ENCODE assay signal across 27 mouse cellular contexts in genomic region chr14:103072731-103073130, GRCm38 (mm10). TPM values are rescaled to one million over a fixed set of nuclear protein-coding genes. Genes with fewer than 3 reads are reported as not detected.
DNase-seq lines count a peak whose midpoint lies in the region; ATAC-seq and TF ChIP-seq lines count a peak whose summit lies in the region.
"Had no signal": no experiment of that assay in that cellular context is flagged by ENCODE, and none has a peak within 500 bp of the region (broad histone marks: within the 10 kb centered on the region; RNA-seq: fewer than 3 reads in every experiment).

No protein-coding gene starts in this region.

- H3K4me1 ChIP-seq in lung, postnatal 0 days (ENCODE audit: insufficient read depth, low read depth, low read length): 0 out of 2 replicates have a peak, but pooled peaks cover 7% of the 10 kb centered on the region
- peaks cover 3% of the 10 kb centered on the region for H3K4me1 ChIP-seq in lung, adult 2 months (ENCODE audit: control insufficient read depth, insufficient read depth, low read length)
- peaks cover 6% of the 10 kb centered on the region; the same call in 1 of the 2 replicates for H3K4me1 ChIP-seq in midbrain, embryonic 11.5 days (ENCODE audit: control insufficient read depth, insufficient read depth, low read length)
- peaks cover 12% of the 10 kb centered on the region for H3K4me1 ChIP-seq in midbrain, embryonic 15.5 days

- DNase-seq in cerebellum, adult 9-10 months: peak; percentile 28
- DNase-seq in cerebellum, adult 18-20 months: no peak
- peak; percentile 74 for DNase-seq in lung, postnatal 0 days (ENCODE audit: low spot score)
- DNase-seq in lung, adult 2 months: no peak
- DNase-seq in midbrain, embryonic 11.5 days (ENCODE audit: low spot score, missing footprints): peak; percentile 33
- DNase-seq: adrenal gland, adult 8-10 months; adrenal gland, postnatal 25 days; cerebellum, adult 11-12 months; cerebellum, adult 9-11 months; cerebellum, postnatal 25 days; forebrain, postnatal 0 days; gastrocnemius, adult 2 months; gastrocnemius, postnatal 14 days; heart, adult 18-20 months; heart, postnatal 10 days; heart, postnatal 36 days had no signal

- H3K4me3 ChIP-seq in lung, postnatal 0 days (ENCODE audit: low read depth, low read length): no peak overlapping the region
- H3K4me3 ChIP-seq in lung, adult 2 months (replicated peaks; ENCODE audit: extremely low read depth, low read depth, low read length): no peak overlapping the region
- H3K4me3 ChIP-seq in midbrain, embryonic 11.5 days (ENCODE audit: low read depth, low read length): no peak overlapping the region
- H3K4me3 ChIP-seq in midbrain, embryonic 15.5 days: no peak overlapping the region
- H3K4me3 ChIP-seq: embryonic facial prominence, embryonic 12.5 days; embryonic facial prominence, embryonic 15.5 days; gastrocnemius, adult 2 months; heart, embryonic 12.5 days; heart, embryonic 15.5 days had no signal

- no peak overlapping the region for H3K4me2 ChIP-seq in lung, postnatal 0 days (replicated peaks; ENCODE audit: low read depth, low read length)
- no peak overlapping the region for H3K4me2 ChIP-seq in midbrain, embryonic 11.5 days
- H3K4me2 ChIP-seq in midbrain, embryonic 15.5 days: no peak overlapping the region
- H3K4me2 ChIP-seq: embryonic facial prominence, embryonic 12.5 days; embryonic facial prominence, embryonic 15.5 days; heart, embryonic 12.5 days; heart, embryonic 15.5 days; hindbrain, embryonic 14.5 days had no signal

- peaks cover 8% of the 10 kb centered on the region; the same call in 1 of the 2 replicates for H3K36me3 ChIP-seq in lung, postnatal 0 days (ENCODE audit: insufficient read depth, low read length)
- H3K36me3 ChIP-seq in midbrain, embryonic 11.5 days (ENCODE audit: control insufficient read depth, insufficient read depth, low read length): 0 out of 2 replicates have a peak, but pooled peaks cover 2% of the 10 kb centered on the region
- H3K36me3 ChIP-seq in midbrain, embryonic 15.5 days (replicated peaks): no peaks in the 10 kb centered on the region

- no peak for TF ChIP-seq POLR2A in lung, adult 2 months (IDR thresholded peaks at IDR 0.05; ENCODE audit: borderline replicate concordance, extremely low read depth, low read depth, low read length)

- WGBS in lung, postnatal 0 days: 69% methylated on average over 4 of the region's 4 CpGs
- WGBS in lung, adult 2 months: 67% methylated on average over 4 of the region's 4 CpGs
- 92% methylated on average over 4 of the region's 4 CpGs for WGBS in midbrain, embryonic 11.5 days
- WGBS in midbrain, embryonic 15.5 days: 91% methylated on average over 4 of the region's 4 CpGs

- H3K27me3 ChIP-seq in lung, postnatal 0 days (replicated peaks; ENCODE audit: insufficient read depth, low read length): no peaks in the 10 kb centered on the region
- H3K27me3 ChIP-seq in midbrain, embryonic 11.5 days (ENCODE audit: control insufficient read depth, insufficient read depth, low read length): no peaks in the 10 kb centered on the region
- H3K27me3 ChIP-seq in midbrain, embryonic 15.5 days (replicated peaks): no peaks in the 10 kb centered on the region
- H3K27me3 ChIP-seq: embryonic facial prominence, embryonic 12.5 days; embryonic facial prominence, embryonic 15.5 days; heart, embryonic 12.5 days; heart, embryonic 15.5 days had no signal

- H3K27ac ChIP-seq in lung, postnatal 0 days (ENCODE audit: low read length): no peak overlapping the region
- H3K27ac ChIP-seq in midbrain, embryonic 11.5 days (ENCODE audit: low read depth, low read length): no peak overlapping the region
- H3K27ac ChIP-seq in midbrain, embryonic 15.5 days: no peak overlapping the region
- H3K27ac ChIP-seq: embryonic facial prominence, embryonic 12.5 days; embryonic facial prominence, embryonic 15.5 days; gastrocnemius, adult 2 months; heart, embryonic 15.5 days; hindbrain, embryonic 14.5 days; hindbrain, postnatal 0 days had no signal

- ATAC-seq in lung, postnatal 0 days: no peak
- ATAC-seq in midbrain, embryonic 11.5 days (ENCODE audit: low FRiP score): no peak
- ATAC-seq in midbrain, embryonic 15.5 days (replicated peaks): no peak
- ATAC-seq: activated CD4-positive, CD25-positive, alpha-beta regulatory T cell, adult 4 months; forebrain, embryonic 14.5 days; forebrain, postnatal 0 days; hindbrain, postnatal 0 days had no signal

- no peaks in the 10 kb centered on the region for H3K9me3 ChIP-seq in lung, postnatal 0 days (ENCODE audit: low read length)
- no peaks in the 10 kb centered on the region for H3K9me3 ChIP-seq in midbrain, embryonic 11.5 days (ENCODE audit: control insufficient read depth, low read length)
- H3K9me3 ChIP-seq in midbrain, embryonic 15.5 days: no peaks in the 10 kb centered on the region
- H3K9me3 ChIP-seq: embryonic facial prominence, embryonic 12.5 days; embryonic facial prominence, embryonic 15.5 days; heart, embryonic 12.5 days; heart, embryonic 15.5 days had no signal

- TF ChIP-seq EP300 in lung, postnatal 0 days (IDR thresholded peaks at IDR 0.05): no peak

- TF ChIP-seq CTCF in lung, postnatal 0 days (IDR thresholded peaks at IDR 0.05): no peak
- no peak for TF ChIP-seq CTCF in lung, adult 2 months (IDR thresholded peaks at IDR 0.05; ENCODE audit: insufficient read depth, low read length)

- no peak overlapping the region for H3K9ac ChIP-seq in lung, postnatal 0 days (replicated peaks; ENCODE audit: low read depth)
- no peak overlapping the region for H3K9ac ChIP-seq in midbrain, embryonic 11.5 days (ENCODE audit: low read length)
- H3K9ac ChIP-seq in midbrain, embryonic 15.5 days: no peak overlapping the region
- H3K9ac ChIP-seq: embryonic facial prominence, embryonic 12.5 days; embryonic facial prominence, embryonic 15.5 days; forebrain, postnatal 0 days; heart, embryonic 12.5 days; heart, embryonic 15.5 days; hindbrain, embryonic 14.5 days had no signal

RNA-seq across cellular contexts. Expression of gene Cln5, which starts 2.7 kb away (rescaled TPM):
- polyA plus RNA-seq in lung, postnatal 0 days (2015; fragmentation: Nextera tagmentation; extraction: Ambion mirVana): 37.7 and 41.9 TPM in 2 replicates
- polyA plus RNA-seq in lung, adult 2 months (2012; rRNA removed): 26.1 and 26.9 TPM in 2 replicates
- 27.1 and 30.4 TPM in 2 replicates for polyA plus RNA-seq in midbrain, embryonic 11.5 days (2014; fragmentation: Nextera tagmentation; extraction: Ambion mirVana)
- polyA plus RNA-seq in midbrain, embryonic 15.5 days (2015; fragmentation: Nextera tagmentation; extraction: Ambion mirVana): 11.6 and 12.1 TPM in 2 replicates

RNA-seq across cellular contexts. Expression of gene Acod1, which starts 26.0 kb away (rescaled TPM):
- polyA plus RNA-seq in lung, postnatal 0 days (2015; fragmentation: Nextera tagmentation; extraction: Ambion mirVana): 0.11 and 0.43 TPM in 2 replicates
- 0.03 and 0.15 TPM in 2 replicates for polyA plus RNA-seq in lung, adult 2 months (2012; rRNA removed)
- polyA plus RNA-seq in midbrain, embryonic 11.5 days (2014; fragmentation: Nextera tagmentation; extraction: Ambion mirVana): not detected in 2 replicates
- 0.13 TPM in 1 of 2 replicates, not detected in the other for polyA plus RNA-seq in midbrain, embryonic 15.5 days (2015; fragmentation: Nextera tagmentation; extraction: Ambion mirVana)
- polyA plus RNA-seq: activated CD4-positive, CD25-positive, alpha-beta regulatory T cell, adult 4 months; embryonic facial prominence, embryonic 12.5 days; embryonic facial prominence, embryonic 15.5 days; forebrain, embryonic 11.5 days; forebrain, embryonic 14.5 days; forebrain, postnatal 0 days; heart, embryonic 12.5 days; heart, embryonic 15.5 days; hindbrain, embryonic 11.5 days; hindbrain, embryonic 14.5 days; hindbrain, postnatal 0 days had no signal

RNA-seq across cellular contexts. Expression of gene Fbxl3, which starts 26.6 kb away (rescaled TPM):
- polyA plus RNA-seq in lung, postnatal 0 days (2015; fragmentation: Nextera tagmentation; extraction: Ambion mirVana): 31.6 and 35.4 TPM in 2 replicates
- 82.7 and 123 TPM in 2 replicates for polyA plus RNA-seq in lung, adult 2 months (2012; rRNA removed)
- 26.5 and 27.3 TPM in 2 replicates for polyA plus RNA-seq in midbrain, embryonic 11.5 days (2014; fragmentation: Nextera tagmentation; extraction: Ambion mirVana)
- 21.4 and 22.0 TPM in 2 replicates for polyA plus RNA-seq in midbrain, embryonic 15.5 days (2015; fragmentation: Nextera tagmentation; extraction: Ambion mirVana)

Comparison
In these comparisons a context has a peak if more than half of its experiments do, and no peak if none do; other contexts are left out.
1. DNase-seq: peak in cerebellum, adult 9-10 months (single experiment), lung, postnatal 0 days (single experiment) and midbrain, embryonic 11.5 days (single experiment); none in cerebellum, adult 18-20 months (0 of 2) and lung, adult 2 months (single experiment).